In genomic region chr4:133282656-133283055, GRCm38 (mm10) we compare ENCODE assay signal across 12 mouse cellular contexts. TPM values are rescaled to one million over a fixed set of nuclear protein-coding genes. Genes with fewer than 3 reads are reported as not detected.
DNase-seq lines count a peak whose midpoint lies in the region; ATAC-seq and TF ChIP-seq lines count a peak whose summit lies in the region.
"Had no signal": no experiment of that assay in that cellular context is flagged by ENCODE, and none has a peak within 500 bp of the region (broad histone marks: within the 10 kb centered on the region; RNA-seq: fewer than 3 reads in every experiment).

No protein-coding gene starts in this region.

- ATAC-seq in heart, embryonic 11.5 days (replicated peaks; ENCODE audit: insufficient number of reproducible peaks, low FRiP score, low TSS enrichment): no peak
- ATAC-seq in midbrain, embryonic 16.5 days: no peak
- no peak for ATAC-seq in intestine, postnatal 0 days
- ATAC-seq: activated CD4-positive, CD25-positive, alpha-beta regulatory T cell, adult 4 months had no signal

- no peaks in the 10 kb centered on the region for H3K27me3 ChIP-seq in heart, embryonic 11.5 days (ENCODE audit: control insufficient read depth, insufficient read depth, low read length)
- H3K27me3 ChIP-seq in midbrain, embryonic 10.5 days (ENCODE audit: low read depth, poor library complexity, severe bottlenecking): no peaks in the 10 kb centered on the region
- H3K27me3 ChIP-seq in midbrain, embryonic 16.5 days (ENCODE audit: control insufficient read depth, insufficient read depth, low read depth, low read length): no peaks in the 10 kb centered on the region
- H3K27me3 ChIP-seq in intestine, postnatal 0 days (replicated peaks; ENCODE audit: control insufficient read depth, insufficient read depth, low read length): no peaks in the 10 kb centered on the region

- peak overlapping the region; percentile 91 for H3K27ac ChIP-seq in heart, embryonic 11.5 days (ENCODE audit: low read depth, low read length)
- H3K27ac ChIP-seq in midbrain, embryonic 10.5 days (replicated peaks): peak overlapping the region; percentile 81
- H3K27ac ChIP-seq in midbrain, embryonic 16.5 days (ENCODE audit: low read length): no peak overlapping the region
- no peak overlapping the region for H3K27ac ChIP-seq in intestine, postnatal 0 days (ENCODE audit: low read depth, low read length)

- no peaks in the 10 kb centered on the region for H3K9me3 ChIP-seq in heart, embryonic 11.5 days (replicated peaks; ENCODE audit: control insufficient read depth, low read length)
- H3K9me3 ChIP-seq in midbrain, embryonic 10.5 days (replicated peaks): no peaks in the 10 kb centered on the region
- no peaks in the 10 kb centered on the region for H3K9me3 ChIP-seq in midbrain, embryonic 16.5 days (replicated peaks; ENCODE audit: control insufficient read depth, low read length, poor library complexity, severe bottlenecking)
- H3K9me3 ChIP-seq in intestine, postnatal 0 days (ENCODE audit: control insufficient read depth): no peaks in the 10 kb centered on the region

- no peaks in the 10 kb centered on the region for H3K36me3 ChIP-seq in heart, embryonic 11.5 days (ENCODE audit: control insufficient read depth, insufficient read depth, low read length)
- H3K36me3 ChIP-seq in midbrain, embryonic 10.5 days: no peaks in the 10 kb centered on the region
- H3K36me3 ChIP-seq in midbrain, embryonic 16.5 days (ENCODE audit: control insufficient read depth, insufficient read depth, low read length): no peaks in the 10 kb centered on the region
- no peaks in the 10 kb centered on the region for H3K36me3 ChIP-seq in intestine, postnatal 0 days (ENCODE audit: control insufficient read depth, insufficient read depth)

- peak overlapping the region; percentile 47 for H3K4me2 ChIP-seq in heart, embryonic 11.5 days
- no peak overlapping the region for H3K4me2 ChIP-seq in midbrain, embryonic 16.5 days (ENCODE audit: low read length)
- no peak overlapping the region for H3K4me2 ChIP-seq in intestine, postnatal 0 days (replicated peaks; ENCODE audit: low read depth)

- TF ChIP-seq CTCF in intestine, postnatal 0 days (IDR thresholded peaks at IDR 0.05; ENCODE audit: low read depth): 0 out of 2 replicates have a peak, but pooled peaks have one; percentile 13

- intact Hi-C loops in heart, postnatal 25 days (cut with DNase I): no loop called here

- no peak for DNase-seq in heart, postnatal 25 days (ENCODE audit: low spot score)
- no peak for DNase-seq in midbrain, embryonic 10.5 days (ENCODE audit: low spot score)
- no peak for DNase-seq in thymus, postnatal 10 days (ENCODE audit: low spot score in 2 of 2)
- no peak for DNase-seq in left cerebral cortex, adult 11 months (ENCODE audit: low spot score)
- DNase-seq in right cerebral cortex, postnatal 36 days (ENCODE audit: low spot score in 2 of 2): no peak
- DNase-seq: B cell, adult 2 months; cerebellum, adult 11 months; lung, adult 2 months had no signal

- peaks cover 31% of the 10 kb centered on the region for H3K4me1 ChIP-seq in heart, embryonic 11.5 days (ENCODE audit: control insufficient read depth, insufficient read depth, low read length)
- H3K4me1 ChIP-seq in midbrain, embryonic 10.5 days: peaks cover 36% of the 10 kb centered on the region
- H3K4me1 ChIP-seq in midbrain, embryonic 16.5 days (ENCODE audit: control insufficient read depth, insufficient read depth, low read length): peaks cover 10% of the 10 kb centered on the region
- 0 out of 2 replicates have a peak, but pooled peaks cover 3% of the 10 kb centered on the region for H3K4me1 ChIP-seq in intestine, postnatal 0 days (replicated peaks; ENCODE audit: control insufficient read depth, insufficient read depth, low read length)

- H3K4me3 ChIP-seq in heart, embryonic 11.5 days (ENCODE audit: low read depth, low read length): no peak overlapping the region
- H3K4me3 ChIP-seq in midbrain, embryonic 10.5 days: no peak overlapping the region
- H3K4me3 ChIP-seq in midbrain, embryonic 16.5 days (ENCODE audit: low read depth, low read length): no peak overlapping the region
- no peak overlapping the region for H3K4me3 ChIP-seq in intestine, postnatal 0 days (ENCODE audit: low read depth, low read length)

- 24% methylated on average over 4 of the region's 4 CpGs for WGBS in heart, embryonic 11.5 days (ENCODE audit: insufficient replicate concordance)
- 35% methylated on average over 4 of the region's 4 CpGs for WGBS in midbrain, embryonic 10.5 days
- 26% methylated on average over 4 of the region's 4 CpGs for WGBS in midbrain, embryonic 16.5 days
- WGBS in intestine, postnatal 0 days: 24% methylated on average over 4 of the region's 4 CpGs

- H3K9ac ChIP-seq in heart, embryonic 11.5 days (ENCODE audit: low read depth, low read length): no peak overlapping the region
- H3K9ac ChIP-seq in midbrain, embryonic 16.5 days (ENCODE audit: low read depth, low read length): no peak overlapping the region
- no peak overlapping the region for H3K9ac ChIP-seq in intestine, postnatal 0 days (ENCODE audit: low read depth, low read length)

RNA-seq across cellular contexts. Expression of gene Tmem222, which starts 5.1 kb away (rescaled TPM):
- polyA plus RNA-seq in heart, embryonic 11.5 days (2014; fragmentation: Nextera tagmentation; extraction: Ambion mirVana): 57.5 and 64.9 TPM in 2 replicates
- total RNA-seq in heart, postnatal 25 days (2021): 10 to 100 TPM; 24.8 to 25.7 TPM
- 91.9 and 92.2 TPM in 2 replicates for polyA plus RNA-seq in midbrain, embryonic 10.5 days (2016; fragmentation: Nextera tagmentation; extraction: Ambion mirVana)
- 111 and 121 TPM in 2 replicates for polyA plus RNA-seq in midbrain, embryonic 16.5 days (2015; fragmentation: Nextera tagmentation; extraction: Ambion mirVana)
- 52.1 and 52.8 TPM in 2 replicates for polyA plus RNA-seq in intestine, postnatal 0 days (2015; fragmentation: Nextera tagmentation; extraction: Ambion mirVana)

RNA-seq across cellular contexts. Expression of gene Sytl1, which starts 19.7 kb away (rescaled TPM):
- 0.11 and 0.42 TPM in 2 replicates for polyA plus RNA-seq in heart, embryonic 11.5 days (2014; fragmentation: Nextera tagmentation; extraction: Ambion mirVana)
- total RNA-seq in heart, postnatal 25 days (2021): under 1 TPM; 0.36 to 0.81 TPM
- 1.3 and 1.5 TPM in 2 replicates for polyA plus RNA-seq in midbrain, embryonic 10.5 days (2016; fragmentation: Nextera tagmentation; extraction: Ambion mirVana)
- polyA plus RNA-seq in midbrain, embryonic 16.5 days (2015; fragmentation: Nextera tagmentation; extraction: Ambion mirVana): 0.16 and 0.25 TPM in 2 replicates
- 1.6 and 1.8 TPM in 2 replicates for polyA plus RNA-seq in intestine, postnatal 0 days (2015; fragmentation: Nextera tagmentation; extraction: Ambion mirVana)

RNA-seq across cellular contexts. Expression of gene Map3k6, which starts 42.0 kb away (rescaled TPM):
- 1.5 and 1.7 TPM in 2 replicates for polyA plus RNA-seq in heart, embryonic 11.5 days (2014; fragmentation: Nextera tagmentation; extraction: Ambion mirVana)
- total RNA-seq in heart, postnatal 25 days (2021): 10 to 100 TPM; 10.8 to 20.1 TPM
- 2.6 and 3.0 TPM in 2 replicates for polyA plus RNA-seq in midbrain, embryonic 10.5 days (2016; fragmentation: Nextera tagmentation; extraction: Ambion mirVana)
- 2.8 TPM in 2 replicates for polyA plus RNA-seq in midbrain, embryonic 16.5 days (2015; fragmentation: Nextera tagmentation; extraction: Ambion mirVana)
- polyA plus RNA-seq in intestine, postnatal 0 days (2015; fragmentation: Nextera tagmentation; extraction: Ambion mirVana): 1.8 TPM in 2 replicates

Comparison
In these comparisons a context has a peak if more than half of its experiments do, and no peak if none do; other contexts are left out.
1. H3K27ac ChIP-seq: peak in heart, embryonic 11.5 days (single experiment) and midbrain, embryonic 10.5 days (single experiment); none in midbrain, embryonic 16.5 days (single experiment) and intestine, postnatal 0 days (single experiment).